Mouse (Mus musculus) stomach, embryonic 15.5 days (tissue): ENCODE results near the gene Siae. TPM values are rescaled to one million over a fixed set of nuclear protein-coding genes. Genes with fewer than 3 reads are reported as not detected.

ENCODE experiments used
- ATAC-seq: fragments of 200-750 bp; cut with Nextera tagmentation; 2 replicates; pipeline ENCODE4 v1.8.0; 2017; ENCODE audit warnings: low read depth, moderate number of reproducible peaks, moderate TSS enrichment; ENCODE audit not compliant: insufficient read depth, low FRiP score
- H3K27ac ChIP-seq: fragments of 300-500 bp; sonication (generic); 2 replicates; pipeline ENCODE4 v1.5.1; 2015; ENCODE audit warnings: mild to moderate bottlenecking, inconsistent platforms
- H3K27me3 ChIP-seq: fragments of 300-500 bp; sonication (generic); replicated peaks from 2 replicates; pipeline ENCODE4 v1.6.1; 2015; ENCODE audit warnings: inconsistent platforms
- H3K36me3 ChIP-seq: fragments of 300-500 bp; sonication (generic); 2 replicates; pipeline ENCODE4 v1.6.1; 2015; ENCODE audit warnings: inconsistent platforms
- H3K4me1 ChIP-seq: fragments of 300-500 bp; sonication (generic); 2 replicates; pipeline ENCODE4 v1.6.1; 2015; ENCODE audit warnings: inconsistent platforms
- H3K4me2 ChIP-seq: fragments of 300-500 bp; sonication (generic); 2 replicates; pipeline ENCODE4 v1.6.1; 2015; ENCODE audit warnings: mild to moderate bottlenecking, inconsistent platforms
- H3K4me3 ChIP-seq: fragments of 300-500 bp; sonication (generic); replicated peaks from 2 replicates; pipeline ENCODE4 v1.5.1; 2015; ENCODE audit warnings: inconsistent platforms
- H3K9ac ChIP-seq: fragments of 300-500 bp; sonication (generic); 2 replicates; pipeline ENCODE4 v1.6.1; 2015; ENCODE audit warnings: inconsistent platforms
- H3K9me3 ChIP-seq: fragments of 300-500 bp; sonication (generic); 2 replicates; pipeline ENCODE4 v1.6.1; 2016; ENCODE audit warnings: inconsistent platforms
- WGBS: fragments of 180-500 bp; shearing (Covaris S2); methylation state at CpG from one replicate; pipeline ENCODE4 v1.1.7; 2015; 5-methylcytosine and 5-hydroxymethylcytosine counted together
- polyA plus RNA-seq: library from polyadenylated mRNA; unstranded; fragments of >200 nt; fragmentation: Nextera tagmentation; extraction: Ambion mirVana; gene quantifications from 2 replicates; pipeline ENCODE4 v1.2.1, GENCODE M21; 2015

Gene Siae
- polyA plus RNA-seq, 1 experiment from 2014 or later = 11.1 TPM

GRCm38 (mm10) chr9:37616770-37617169, 61.3 kb downstream of the Siae start:
- no peak overlapping the region for H3K27ac ChIP-seq
- H3K27me3 ChIP-seq = no peaks in the 10 kb centered on the region
- no peak overlapping the region for H3K4me2 ChIP-seq
- ATAC-seq = no peak
- H3K9ac ChIP-seq = no peak overlapping the region
- H3K36me3 ChIP-seq = no peaks in the 10 kb centered on the region
- H3K4me1 ChIP-seq = peaks cover 7% of the 10 kb centered on the region
- 61% methylated on average over 2 of the region's 2 CpGs for WGBS
- H3K9me3 ChIP-seq = no peaks in the 10 kb centered on the region
- no peak overlapping the region for H3K4me3 ChIP-seq

DNA sequence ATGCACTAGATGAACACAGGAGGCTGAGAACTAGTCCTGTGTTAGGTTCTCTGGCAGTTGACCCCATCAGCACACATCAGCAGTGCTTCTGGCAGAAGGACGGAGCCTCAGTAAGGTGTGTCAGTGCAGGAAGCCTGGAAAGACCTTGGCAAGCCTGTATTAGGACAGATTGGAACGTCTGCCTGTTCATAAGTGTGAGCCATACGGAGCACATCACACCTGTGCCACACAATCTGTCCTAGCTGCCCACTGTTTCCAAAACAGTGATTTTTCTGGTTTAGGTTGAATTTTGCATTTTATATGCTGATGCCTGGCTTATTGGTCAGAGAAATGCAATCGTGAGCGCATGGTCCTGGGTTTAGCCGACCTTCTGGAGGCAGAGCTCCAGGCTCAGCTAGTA, 65.8 kb downstream of the Siae start:
- Histone ChIP-seq H3K36me3 (no peaks in the 10 kb centered on the region), H3K4me2 (no peak overlapping the region), H3K4me3 (no peak overlapping the region), H3K9ac (no peak overlapping the region), H3K9me3 (no peaks in the 10 kb centered on the region), H3K27ac (no peak overlapping the region), H3K4me1 (no peaks in the 10 kb centered on the region), H3K27me3 (no peaks in the 10 kb centered on the region)
- ATAC-seq = no peak
- 87% methylated on average over 6 of the region's 6 CpGs for WGBS

GRCm38 (mm10) chr9:37623981-37624380, 68.5 kb downstream of the Siae start:
- no peak overlapping the region for H3K4me2 ChIP-seq
- no peaks in the 10 kb centered on the region for H3K27me3 ChIP-seq
- no peak overlapping the region for H3K27ac ChIP-seq
- H3K9me3 ChIP-seq = no peaks in the 10 kb centered on the region
- H3K36me3 ChIP-seq = no peaks in the 10 kb centered on the region
- no peaks in the 10 kb centered on the region for H3K4me1 ChIP-seq
- WGBS = 79% methylated on average over 3 of the region's 3 CpGs
- no peak overlapping the region for H3K4me3 ChIP-seq
- H3K9ac ChIP-seq = no peak overlapping the region
- ATAC-seq = no peak

- Histone ChIP-seq H3K9ac (no peak overlapping the region), H3K4me1 (no peaks in the 10 kb centered on the region), H3K27me3 (no peaks in the 10 kb centered on the region), H3K4me3 (no peak overlapping the region), H3K36me3 (no peaks in the 10 kb centered on the region), H3K4me2 (no peak overlapping the region), H3K27ac (no peak overlapping the region), H3K9me3 (no peaks in the 10 kb centered on the region)
- ATAC-seq = no peak
- WGBS = 79% methylated on average over 1 of the region's 1 CpGs
Measured at GRCm38 (mm10) chr9:37624502-37624901, 69.0 kb downstream of the Siae start.

- no peak overlapping the region for H3K4me2 ChIP-seq
Measured at GRCm38 (mm10) chr9:37625129-37625528, 69.6 kb downstream of the Siae start.

DNA sequence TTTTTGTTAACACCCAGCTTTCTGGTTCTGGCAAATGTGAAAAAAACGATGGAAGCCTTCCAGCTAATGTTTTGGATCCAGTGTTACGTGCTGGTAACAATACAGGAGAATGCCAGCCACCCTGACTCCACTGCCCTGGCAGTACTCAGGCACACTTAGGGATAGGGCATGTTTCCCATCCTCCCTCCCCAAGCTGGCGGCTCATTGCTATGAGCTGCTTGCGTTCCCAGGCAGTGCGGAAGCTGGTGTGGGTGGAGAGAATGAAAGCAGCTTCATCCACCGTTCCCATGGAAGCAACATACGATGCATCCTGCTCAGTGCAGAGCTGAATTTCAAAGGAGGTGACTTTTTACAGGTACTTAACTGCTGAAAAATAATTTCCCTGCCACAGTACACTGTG, 70.1 kb downstream of the Siae start:
- no peak for ATAC-seq
- H3K9me3 ChIP-seq = no peaks in the 10 kb centered on the region
- no peak overlapping the region for H3K4me3 ChIP-seq
- H3K4me2 ChIP-seq = no peak overlapping the region
- WGBS = 49% methylated on average over 7 of the region's 7 CpGs
- H3K4me1 ChIP-seq = no peaks in the 10 kb centered on the region
- no peaks in the 10 kb centered on the region for H3K36me3 ChIP-seq
- no peak overlapping the region for H3K9ac ChIP-seq
- no peak overlapping the region for H3K27ac ChIP-seq
- H3K27me3 ChIP-seq = no peaks in the 10 kb centered on the region

More at GRCm38 (mm10) chr9:37625129-37625528, 69.6 kb downstream of the Siae start:
- Histone ChIP-seq H3K27me3 (no peaks in the 10 kb centered on the region), H3K9me3 (no peaks in the 10 kb centered on the region), H3K9ac (no peak overlapping the region), H3K36me3 (no peaks in the 10 kb centered on the region), H3K4me3 (no peak overlapping the region), H3K27ac (no peak overlapping the region), H3K4me1 (no peaks in the 10 kb centered on the region)
- 64% methylated on average over 3 of the region's 3 CpGs for WGBS
- no peak for ATAC-seq

DNA sequence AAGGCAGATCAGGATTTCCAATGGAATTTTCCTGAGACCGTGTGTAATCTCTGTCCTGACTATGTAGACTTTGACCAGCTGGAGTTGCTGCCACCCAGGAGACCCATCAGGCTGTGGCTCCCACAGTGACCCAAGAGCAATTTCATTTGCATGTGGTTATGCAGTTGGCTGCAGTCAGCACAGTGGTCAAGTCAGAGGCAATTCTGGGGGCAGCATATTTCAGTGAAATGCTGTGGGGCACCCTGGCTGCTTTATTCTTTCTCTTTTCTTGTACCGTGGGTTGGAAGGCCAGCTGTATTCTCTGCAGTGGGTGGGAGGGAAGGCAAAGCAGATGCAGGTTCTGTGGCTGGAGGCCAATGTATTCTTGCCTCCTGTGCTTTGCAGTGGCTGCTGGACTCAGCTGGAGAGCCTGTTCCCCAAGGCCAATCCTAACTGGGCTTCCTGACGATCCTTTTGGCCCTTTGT, 70.6 kb downstream of the Siae start:
- ATAC-seq = no peak
- no peaks in the 10 kb centered on the region for H3K36me3 ChIP-seq
- H3K4me1 ChIP-seq = no peaks in the 10 kb centered on the region
- no peaks in the 10 kb centered on the region for H3K27me3 ChIP-seq
- no peak overlapping the region for H3K4me2 ChIP-seq
- WGBS = 16% methylated on average over 3 of the region's 3 CpGs
- H3K9ac ChIP-seq = no peak overlapping the region
- no peak overlapping the region for H3K27ac ChIP-seq
- no peaks in the 10 kb centered on the region for H3K9me3 ChIP-seq
- no peak overlapping the region for H3K4me3 ChIP-seq

DNA sequence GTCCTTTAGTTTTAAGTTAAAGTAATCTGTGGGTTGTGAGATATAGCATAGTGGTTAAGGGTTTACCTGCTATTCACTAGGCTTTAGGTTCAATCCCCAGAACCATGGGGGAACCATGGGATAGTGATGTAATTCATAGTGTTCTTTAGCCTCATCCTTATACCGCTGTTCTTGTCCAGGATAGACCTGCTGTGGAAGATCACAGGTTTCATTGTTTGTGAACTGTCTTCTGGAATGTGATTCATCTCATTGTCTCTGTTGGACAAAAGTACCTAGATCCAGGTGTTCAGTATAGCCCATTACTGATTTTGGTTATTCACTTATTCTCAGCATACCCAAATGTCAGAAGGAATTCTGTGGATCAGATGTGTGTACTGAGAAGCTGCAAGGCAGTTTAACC, 71.8 kb downstream of the Siae start:
- H3K9ac ChIP-seq = no peak overlapping the region
- no peaks in the 10 kb centered on the region for H3K36me3 ChIP-seq
- no peaks in the 10 kb centered on the region for H3K4me1 ChIP-seq
- no peak overlapping the region for H3K4me2 ChIP-seq
- H3K9me3 ChIP-seq = no peaks in the 10 kb centered on the region
- 89% methylated on average over 1 of the region's 1 CpGs for WGBS
- H3K27me3 ChIP-seq = no peaks in the 10 kb centered on the region
- no peak overlapping the region for H3K27ac ChIP-seq
- no peak for ATAC-seq
- no peak overlapping the region for H3K4me3 ChIP-seq

- Histone ChIP-seq H3K4me1 (no peaks in the 10 kb centered on the region), H3K36me3 (no peaks in the 10 kb centered on the region), H3K4me2 (no peak overlapping the region), H3K9me3 (no peaks in the 10 kb centered on the region), H3K9ac (no peak overlapping the region), H3K27ac (no peak overlapping the region), H3K4me3 (no peak overlapping the region), H3K27me3 (no peaks in the 10 kb centered on the region)
- WGBS = 72% methylated on average over 4 of the region's 4 CpGs
- no peak for ATAC-seq
Measured at GRCm38 (mm10) chr9:37628581-37628980, 73.1 kb downstream of the Siae start.

- 80% methylated on average over 2 of the region's 2 CpGs for whole genome bisulfite sequencing
- Histone ChIP-seq H3K36me3 (no peaks in the 10 kb centered on the region), H3K4me3 (no peak overlapping the region), H3K27ac (no peak overlapping the region), H3K9me3 (no peaks in the 10 kb centered on the region), H3K4me1 (no peaks in the 10 kb centered on the region), H3K9ac (no peak overlapping the region), H3K27me3 (no peaks in the 10 kb centered on the region), H3K4me2 (no peak overlapping the region)
- ATAC-seq = no peak
Measured at GRCm38 (mm10) chr9:37629941-37630340, 74.4 kb downstream of the Siae start.

DNA sequence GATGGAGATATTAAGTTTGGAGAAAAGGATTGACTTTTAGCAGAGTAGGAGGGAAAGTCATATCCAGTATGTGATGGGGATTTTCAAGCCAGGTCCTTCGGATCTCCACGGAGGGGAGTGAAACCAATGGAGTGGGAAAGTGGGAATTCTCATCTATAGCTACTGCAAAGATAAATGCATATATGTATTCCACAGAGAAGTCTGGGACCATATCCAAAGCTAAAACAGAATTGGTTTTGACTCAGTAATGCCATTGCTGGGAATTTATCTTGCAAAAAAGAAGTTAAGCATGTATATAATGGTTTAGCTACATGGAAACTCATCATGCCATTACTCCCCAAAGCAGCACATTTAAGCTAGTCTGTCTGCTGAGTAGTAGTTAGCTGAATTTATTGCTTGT, 76.8 kb downstream of the Siae start:
- no peak overlapping the region for H3K4me2 ChIP-seq
- no peak overlapping the region for H3K4me3 ChIP-seq
- no peaks in the 10 kb centered on the region for H3K4me1 ChIP-seq
- WGBS = 54% methylated on average over 2 of the region's 2 CpGs
- H3K27ac ChIP-seq = no peak overlapping the region
- no peaks in the 10 kb centered on the region for H3K36me3 ChIP-seq
- no peaks in the 10 kb centered on the region for H3K27me3 ChIP-seq
- H3K9ac ChIP-seq = no peak overlapping the region
- no peak for ATAC-seq
- no peaks in the 10 kb centered on the region for H3K9me3 ChIP-seq

GRCm38 (mm10) chr9:37634269-37634668, 78.8 kb downstream of the Siae start:
- Histone ChIP-seq H3K4me3 (no peak overlapping the region), H3K27ac (no peak overlapping the region), H3K4me2 (no peak overlapping the region), H3K9ac (no peak overlapping the region), H3K4me1 (no peaks in the 10 kb centered on the region), H3K27me3 (no peaks in the 10 kb centered on the region), H3K36me3 (no peaks in the 10 kb centered on the region), H3K9me3 (no peaks in the 10 kb centered on the region)
- no peak for ATAC-seq
- 87% methylated on average over 3 of the region's 3 CpGs for WGBS

GRCm38 (mm10) chr9:37636335-37636734, 80.8 kb downstream of the Siae start:
- no peak for ATAC-seq
- WGBS = 20% methylated on average over 7 of the region's 7 CpGs
- H3K36me3 ChIP-seq = no peaks in the 10 kb centered on the region
- H3K4me3 ChIP-seq = no peak overlapping the region
- no peak overlapping the region for H3K27ac ChIP-seq
- H3K4me1 ChIP-seq = no peaks in the 10 kb centered on the region
- H3K4me2 ChIP-seq = no peak overlapping the region
- no peaks in the 10 kb centered on the region for H3K9me3 ChIP-seq
- no peaks in the 10 kb centered on the region for H3K27me3 ChIP-seq
- no peak overlapping the region for H3K9ac ChIP-seq
